In genomic region chr9:29268583-29269276, GRCm38 (mm10) we compare ENCODE assay signal across 15 mouse cellular contexts.
DNase-seq lines count a peak whose midpoint lies in the region; ATAC-seq lines count a peak whose summit lies in the region.
"Had no signal": no experiment of that assay in that cellular context is flagged by ENCODE, and none has a peak within 500 bp of the region (broad histone marks: within the 10 kb centered on the region; RNA-seq: fewer than 3 reads in every experiment).

No protein-coding gene starts in this region.

- peak; percentile 54; the same call in 1 of the 2 replicates for ATAC-seq in cerebellum, adult (ENCODE audit: insufficient number of reproducible peaks, low FRiP score, low TSS enrichment)
- no peak for ATAC-seq in hindbrain, embryonic 15.5 days (ENCODE audit: low FRiP score, low read depth)
- no peak for ATAC-seq in hindbrain, embryonic 12.5 days (ENCODE audit: low FRiP score)
- no peak for ATAC-seq in forebrain, embryonic 15.5 days (replicated peaks)
- ATAC-seq: forebrain, embryonic 13.5 days had no signal

- no peaks in the 10 kb centered on the region for H3K27me3 ChIP-seq in hindbrain, embryonic 15.5 days
- H3K27me3 ChIP-seq in hindbrain, embryonic 12.5 days = no peaks in the 10 kb centered on the region
- H3K27me3 ChIP-seq in forebrain, embryonic 15.5 days = no peaks in the 10 kb centered on the region
- H3K27me3 ChIP-seq: embryonic facial prominence, embryonic 13.5 days; forebrain, embryonic 13.5 days had no signal

- no peak overlapping the region for H3K9ac ChIP-seq in hindbrain, embryonic 15.5 days
- H3K9ac ChIP-seq in hindbrain, embryonic 12.5 days = no peak overlapping the region
- H3K9ac ChIP-seq in forebrain, embryonic 15.5 days (replicated peaks) = no peak overlapping the region
- H3K9ac ChIP-seq: embryonic facial prominence, embryonic 13.5 days; forebrain, embryonic 13.5 days had no signal

- peaks cover 38% of the 10 kb centered on the region for H3K4me1 ChIP-seq in hindbrain, embryonic 15.5 days (replicated peaks)
- H3K4me1 ChIP-seq in hindbrain, embryonic 12.5 days = peaks cover 12% of the 10 kb centered on the region
- peaks cover 10% of the 10 kb centered on the region for H3K4me1 ChIP-seq in forebrain, embryonic 15.5 days
- H3K4me1 ChIP-seq: embryonic facial prominence, embryonic 13.5 days had no signal

- 73% methylated on average over 10 of the region's 10 CpGs for WGBS in hindbrain, embryonic 15.5 days
- 65% methylated on average over 10 of the region's 10 CpGs for WGBS in hindbrain, embryonic 12.5 days
- WGBS in forebrain, embryonic 15.5 days = 76% methylated on average over 10 of the region's 10 CpGs

- 0 out of 2 replicates have a peak overlapping the region, but pooled peaks have one; percentile 42 for H3K27ac ChIP-seq in hindbrain, embryonic 15.5 days (replicated peaks)
- no peak overlapping the region for H3K27ac ChIP-seq in hindbrain, embryonic 12.5 days
- H3K27ac ChIP-seq in forebrain, embryonic 15.5 days (replicated peaks) = no peak overlapping the region
- H3K27ac ChIP-seq: embryonic facial prominence, embryonic 13.5 days; forebrain, embryonic 13.5 days; heart, adult 2 months; stomach, postnatal 0 days had no signal

- no peaks in the 10 kb centered on the region for H3K36me3 ChIP-seq in hindbrain, embryonic 15.5 days
- no peaks in the 10 kb centered on the region for H3K36me3 ChIP-seq in hindbrain, embryonic 12.5 days
- H3K36me3 ChIP-seq in forebrain, embryonic 15.5 days = no peaks in the 10 kb centered on the region
- H3K36me3 ChIP-seq: embryonic facial prominence, embryonic 13.5 days had no signal

- no peak overlapping the region for H3K4me2 ChIP-seq in hindbrain, embryonic 15.5 days
- no peak overlapping the region for H3K4me2 ChIP-seq in hindbrain, embryonic 12.5 days (replicated peaks)
- H3K4me2 ChIP-seq in forebrain, embryonic 15.5 days (replicated peaks) = no peak overlapping the region
- H3K4me2 ChIP-seq: embryonic facial prominence, embryonic 13.5 days; forebrain, embryonic 13.5 days; liver, embryonic 11.5 days had no signal

- DNase-seq in cerebellum, postnatal 4 days (ENCODE audit: low spot score in 2 of 2) = no peak
- peak; percentile 22 for DNase-seq in right cerebral cortex, postnatal 25 days
- DNase-seq in right cerebral cortex, postnatal 14 days = no peak
- DNase-seq in skeletal muscle tissue, adult 2 months (ENCODE audit: low read depth, low spot score) = peak; percentile 3
- DNase-seq: kidney, adult 11 months; lung, postnatal 14 days had no signal

- no peak overlapping the region for H3K4me3 ChIP-seq in hindbrain, embryonic 15.5 days
- H3K4me3 ChIP-seq in hindbrain, embryonic 12.5 days = no peak overlapping the region
- no peak overlapping the region for H3K4me3 ChIP-seq in forebrain, embryonic 15.5 days
- H3K4me3 ChIP-seq: embryonic facial prominence, embryonic 13.5 days; forebrain, embryonic 13.5 days; heart, adult 2 months had no signal

- no peaks in the 10 kb centered on the region for H3K9me3 ChIP-seq in hindbrain, embryonic 15.5 days
- H3K9me3 ChIP-seq in hindbrain, embryonic 12.5 days (replicated peaks) = no peaks in the 10 kb centered on the region
- no peaks in the 10 kb centered on the region for H3K9me3 ChIP-seq in forebrain, embryonic 15.5 days
- H3K9me3 ChIP-seq: embryonic facial prominence, embryonic 13.5 days; forebrain, embryonic 13.5 days had no signal

Comparison
In these comparisons a context has a peak if more than half of its experiments do, and no peak if none do; other contexts are left out.
1. DNase-seq: peak in right cerebral cortex, postnatal 25 days (single experiment) and skeletal muscle tissue, adult 2 months (single experiment); none in cerebellum, postnatal 4 days (0 of 2) and right cerebral cortex, postnatal 14 days (single experiment).